Mouse (Mus musculus) heart, embryonic 16.5 days (tissue): ENCODE measurements around the gene Dennd1a. TPM values are rescaled to one million over a fixed set of nuclear protein-coding genes. Genes with fewer than 3 reads are reported as not detected.

Source experiments
- ATAC-seq: fragments of 200-750 bp; cut with Nextera tagmentation; replicated peaks from 2 replicates; pipeline ENCODE4 v1.8.0; 2017; ENCODE audit warnings: moderate number of reproducible peaks; ENCODE audit not compliant: insufficient read depth, low FRiP score; ENCODE audit errors: extremely low read depth
- H3K27ac ChIP-seq: fragments of 300-500 bp; sonication (generic); 2 replicates; pipeline ENCODE4 v1.5.1; 2014; ENCODE audit warnings: mild to moderate bottlenecking, low read length, control low read depth, moderate library complexity
- H3K27me3 ChIP-seq: fragments of 300-500 bp; sonication (generic); 2 replicates; pipeline ENCODE4 v1.6.1; 2014; ENCODE audit warnings: low read length, mixed read lengths; ENCODE audit not compliant: control insufficient read depth, insufficient read depth
- H3K36me3 ChIP-seq: fragments of 300-500 bp; sonication (generic); 2 replicates; pipeline ENCODE4 v1.6.1; 2014; ENCODE audit not compliant: control insufficient read depth, insufficient read depth
- H3K4me1 ChIP-seq: fragments of 300-500 bp; sonication (generic); 2 replicates; pipeline ENCODE4 v1.6.1; 2014; ENCODE audit warnings: low read length, mixed read lengths; ENCODE audit not compliant: control insufficient read depth, insufficient read depth
- H3K4me2 ChIP-seq: fragments of 300-500 bp; sonication (generic); 2 replicates; pipeline ENCODE4 v1.6.1; 2014; ENCODE audit warnings: low read depth, mild to moderate bottlenecking, control low read depth, low read length
- H3K4me3 ChIP-seq: fragments of 300-500 bp; sonication (generic); 2 replicates; pipeline ENCODE4 v1.5.1; 2014; ENCODE audit warnings: mild to moderate bottlenecking, control low read depth, low read length
- H3K9ac ChIP-seq: fragments of 300-500 bp; sonication (generic); 2 replicates; pipeline ENCODE4 v1.6.1; 2014; ENCODE audit warnings: low read length, control low read depth
- H3K9me3 ChIP-seq: fragments of 300-500 bp; sonication (generic); replicated peaks from 2 replicates; pipeline ENCODE4 v1.6.1; 2016; ENCODE audit warnings: low read length; ENCODE audit not compliant: control insufficient read depth
- WGBS: fragments of 180-500 bp; shearing (Covaris S2); extraction: QIAGEN DNeasy Blood & Tissue Kit; methylation state at CpG from one replicate; pipeline ENCODE4 v1.1.7; 2014; 5-methylcytosine and 5-hydroxymethylcytosine counted together
- polyA plus RNA-seq: library from polyadenylated mRNA; unstranded; fragments of >200 nt; fragmentation: Nextera tagmentation; extraction: Ambion mirVana; gene quantifications from 2 replicates; pipeline ENCODE4 v1.2.1, GENCODE M21; 2015

Gene Dennd1a
- polyA plus RNA-seq, 1 experiment from 2014 or later: 12.7 TPM

GRCm38 (mm10) chr2:37981562-37982403 is 305.4 kb downstream of the Dennd1a start:
- no peak overlapping the region for H3K27ac ChIP-seq
- ATAC-seq: no peak
- H3K4me3 ChIP-seq: no peak overlapping the region
- no peak overlapping the region for H3K9ac ChIP-seq
- H3K9me3 ChIP-seq: no peaks in the 10 kb centered on the region
- WGBS: 69% methylated on average over 15 of the region's 15 CpGs
- no peaks in the 10 kb centered on the region for H3K36me3 ChIP-seq
- H3K27me3 ChIP-seq: no peaks in the 10 kb centered on the region
- no peaks in the 10 kb centered on the region for H3K4me1 ChIP-seq
- H3K4me2 ChIP-seq: no peak overlapping the region

DNA sequence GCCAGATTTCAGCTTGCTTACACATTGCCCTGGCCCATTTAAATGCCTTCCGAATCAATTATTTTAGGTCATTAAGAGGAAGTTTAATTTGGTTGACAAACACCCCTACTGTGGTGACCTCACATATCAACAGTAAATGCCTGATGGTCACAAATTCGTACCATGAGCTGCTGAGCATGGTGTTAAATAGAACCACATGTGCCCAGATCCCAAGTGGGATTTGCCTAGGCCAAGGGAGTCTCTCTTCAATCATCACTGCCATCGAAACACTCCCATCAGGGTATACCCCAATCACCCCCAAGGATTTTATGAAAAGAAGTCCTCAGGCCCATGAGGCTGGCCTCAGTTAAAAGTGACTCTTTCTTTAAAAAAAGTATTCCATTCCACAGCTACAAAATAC is 313.0 kb downstream of the Dennd1a start:
- ATAC-seq: no peak
- H3K4me1 ChIP-seq: peaks cover 5% of the 10 kb centered on the region
- H3K4me3 ChIP-seq: no peak overlapping the region
- no peaks in the 10 kb centered on the region for H3K27me3 ChIP-seq
- WGBS: 90% methylated on average over 3 of the region's 3 CpGs
- no peaks in the 10 kb centered on the region for H3K9me3 ChIP-seq
- no peak overlapping the region for H3K9ac ChIP-seq
- no peak overlapping the region for H3K27ac ChIP-seq
- no peaks in the 10 kb centered on the region for H3K36me3 ChIP-seq
- H3K4me2 ChIP-seq: no peak overlapping the region

GRCm38 (mm10) chr2:37972621-37973020 is 314.6 kb downstream of the Dennd1a start:
- H3K36me3 ChIP-seq: no peaks in the 10 kb centered on the region
- no peak for ATAC-seq
- 79% methylated on average over 6 of the region's 6 CpGs for WGBS
- H3K9me3 ChIP-seq: no peaks in the 10 kb centered on the region
- H3K27ac ChIP-seq: no peak overlapping the region
- H3K27me3 ChIP-seq: no peaks in the 10 kb centered on the region
- peaks cover 5% of the 10 kb centered on the region for H3K4me1 ChIP-seq
- H3K9ac ChIP-seq: no peak overlapping the region
- no peak overlapping the region for H3K4me3 ChIP-seq
- no peak overlapping the region for H3K4me2 ChIP-seq

GRCm38 (mm10) chr2:37971726-37972125 is 315.5 kb downstream of the Dennd1a start:
- Histone ChIP-seq H3K4me1 (peaks cover 5% of the 10 kb centered on the region), H3K9me3 (no peaks in the 10 kb centered on the region), H3K4me3 (no peak overlapping the region), H3K27me3 (no peaks in the 10 kb centered on the region), H3K9ac (no peak overlapping the region), H3K4me2 (no peak overlapping the region), H3K27ac (no peak overlapping the region), H3K36me3 (no peaks in the 10 kb centered on the region)
- WGBS: 84% methylated on average over 1 of the region's 1 CpGs
- no peak for ATAC-seq

GRCm38 (mm10) chr2:37969713-37970485 is 317.3 kb downstream of the Dennd1a start:
- Histone ChIP-seq H3K36me3 (no peaks in the 10 kb centered on the region), H3K27me3 (no peaks in the 10 kb centered on the region), H3K9ac (no peak overlapping the region), H3K4me3 (no peak overlapping the region), H3K27ac (no peak overlapping the region), H3K4me1 (peaks cover 5% of the 10 kb centered on the region), H3K4me2 (no peak overlapping the region), H3K9me3 (no peaks in the 10 kb centered on the region)
- WGBS: 49% methylated on average over 5 of the region's 5 CpGs
- no peak for ATAC-seq

- WGBS: 84% methylated on average over 4 of the region's 4 CpGs
- Histone ChIP-seq H3K27me3 (no peaks in the 10 kb centered on the region), H3K27ac (no peak overlapping the region), H3K4me3 (no peak overlapping the region), H3K4me1 (no peaks in the 10 kb centered on the region; the same call in 1 of the 2 replicates), H3K36me3 (peaks cover 5% of the 10 kb centered on the region), H3K9ac (no peak overlapping the region), H3K4me2 (no peak overlapping the region), H3K9me3 (no peaks in the 10 kb centered on the region)
- ATAC-seq: no peak
These were observed 322.7 kb downstream of the Dennd1a start for GRCm38 (mm10) chr2:37964534-37964933.

GRCm38 (mm10) chr2:37963362-37963761 is 323.8 kb downstream of the Dennd1a start:
- peaks cover 5% of the 10 kb centered on the region for H3K36me3 ChIP-seq
- no peak overlapping the region for H3K9ac ChIP-seq
- no peaks in the 10 kb centered on the region; the same call in 1 of the 2 replicates for H3K4me1 ChIP-seq
- H3K27ac ChIP-seq: peak overlapping the region; percentile 26; the same call in 1 of the 2 replicates
- H3K4me3 ChIP-seq: no peak overlapping the region
- H3K4me2 ChIP-seq: no peak overlapping the region
- H3K9me3 ChIP-seq: no peaks in the 10 kb centered on the region
- WGBS: 50% methylated on average over 4 of the region's 4 CpGs
- ATAC-seq: no peak; the same call in 1 of the 2 replicates
- no peaks in the 10 kb centered on the region for H3K27me3 ChIP-seq

DNA sequence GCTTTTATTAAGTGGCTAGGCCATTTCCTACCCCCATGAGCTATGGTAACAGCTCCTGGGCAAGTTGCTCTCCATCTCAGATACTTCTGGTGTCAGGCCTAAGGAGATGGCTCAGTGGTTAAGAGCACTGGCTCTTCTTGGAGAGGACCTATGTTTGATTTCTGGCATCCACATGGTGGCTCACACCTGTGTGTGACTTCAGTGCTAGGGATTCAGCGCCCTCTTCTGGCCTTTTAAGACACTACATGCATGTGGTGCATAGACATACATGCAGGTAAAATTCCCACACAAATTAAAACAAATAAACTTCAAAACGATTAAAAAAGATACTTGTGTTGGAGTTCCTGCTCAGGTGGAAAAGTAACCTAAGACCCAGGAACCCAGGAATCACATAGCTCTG is 338.8 kb downstream of the Dennd1a start:
- no peaks in the 10 kb centered on the region for H3K4me1 ChIP-seq
- H3K4me2 ChIP-seq: no peak overlapping the region
- no peaks in the 10 kb centered on the region for H3K9me3 ChIP-seq
- no peaks in the 10 kb centered on the region for H3K36me3 ChIP-seq
- no peak for ATAC-seq
- no peak overlapping the region for H3K9ac ChIP-seq
- no peaks in the 10 kb centered on the region for H3K27me3 ChIP-seq
- no peak overlapping the region for H3K27ac ChIP-seq
- WGBS: 27% methylated on average over 2 of the region's 2 CpGs
- H3K4me3 ChIP-seq: no peak overlapping the region
